Mouse (Mus musculus) adrenal gland, adult (tissue): ENCODE results near the gene Crtc3.

ENCODE experiments used
- DNase-seq, 2 experiments: peaks; one replicate each; pipeline ENCODE4 v3.0.0; 2022 to 2023; ENCODE audit warnings: low spot score in 1 of 2; ENCODE audit not compliant: inconsistent age in 2 of 2

The Crtc3 gene

GRCm38 (mm10) chr7:80607503-80607902 lies 81.2 kb downstream of the Crtc3 start:
- no peak for DNase-seq

GRCm38 (mm10) chr7:80606435-80606834 lies 82.2 kb downstream of the Crtc3 start:
- no peak for DNase-seq

GRCm38 (mm10) chr7:80605557-80605930 lies 83.1 kb downstream of the Crtc3 start:
- DNase-seq, result peak in 1 of 2 experiments; percentile 61

GRCm38 (mm10) chr7:80604908-80605556 lies 83.6 kb downstream of the Crtc3 start:
- peak in 1 of 2 experiments; percentile 69 for DNase-seq

GRCm38 (mm10) chr7:80602574-80602973 lies 86.1 kb downstream of the Crtc3 start:
- DNase-seq, result no peak

- no peak for DNase-seq
Measured at GRCm38 (mm10) chr7:80598436-80598985, 90.2 kb downstream of the Crtc3 start.

- DNase-seq, result no peak
Measured at GRCm38 (mm10) chr7:80597900-80598299, 90.8 kb downstream of the Crtc3 start.

GRCm38 (mm10) chr7:80589054-80589746 lies 99.5 kb downstream of the Crtc3 start:
- DNase-seq, result no peak

- DNase-seq, result peak in 1 of 2 experiments; percentile 26
Measured at GRCm38 (mm10) chr7:80587684-80588083, 101.0 kb downstream of the Crtc3 start.

GRCm38 (mm10) chr7:80586681-80587660 lies 101.7 kb downstream of the Crtc3 start:
- peak; percentile 48 to 65 for DNase-seq

GRCm38 (mm10) chr7:80586161-80586560 lies 102.5 kb downstream of the Crtc3 start:
- peak; percentile 50 to 73 for DNase-seq

- DNase-seq, result no peak
Measured at GRCm38 (mm10) chr7:80585380-80585779, 103.3 kb downstream of the Crtc3 start.

GRCm38 (mm10) chr7:80583981-80584380 lies 104.7 kb downstream of the Crtc3 start:
- peak; percentile 50 to 84 for DNase-seq

GRCm38 (mm10) chr7:80582821-80583451 lies 105.7 kb downstream of the Crtc3 start:
- peak; percentile 42 to 58 for DNase-seq

- DNase-seq, result peak; percentile 51 to 83
Measured at GRCm38 (mm10) chr7:80580368-80580767, 108.3 kb downstream of the Crtc3 start.

- no peak for DNase-seq
Measured at GRCm38 (mm10) chr7:80577417-80577980, 111.2 kb downstream of the Crtc3 start.

- no peak for DNase-seq
Measured at GRCm38 (mm10) chr7:80576626-80577025, 112.1 kb downstream of the Crtc3 start.

GRCm38 (mm10) chr7:80575750-80576149 lies 112.9 kb downstream of the Crtc3 start:
- no peak for DNase-seq

- no peak for DNase-seq
Measured at GRCm38 (mm10) chr7:80573076-80573475, 115.6 kb downstream of the Crtc3 start.

GRCm38 (mm10) chr7:80567982-80568381 lies 120.7 kb downstream of the Crtc3 start:
- no peak for DNase-seq
